8 mouse cellular contexts compared by ENCODE assay signal in genomic region chr12:69682065-69682787, GRCm38 (mm10). TPM values are rescaled to one million over a fixed set of nuclear protein-coding genes. Genes with fewer than 3 reads are reported as not detected.
A peak's percentile ranks its signal among the peaks of the same experiment; 100 is the strongest.
DNase-seq lines count a peak whose midpoint lies in the region; ATAC-seq and TF ChIP-seq lines count a peak whose summit lies in the region.

No protein-coding gene starts in this region.

- H3K4me2 ChIP-seq in intestine, postnatal 0 days (replicated peaks; ENCODE audit: low read depth), result peak overlapping the region; percentile 63
- H3K4me2 ChIP-seq in limb, embryonic 11.5 days (ENCODE audit: low read depth, severe bottlenecking), result peak overlapping the region; percentile 82
- peak overlapping the region; percentile 72 for H3K4me2 ChIP-seq in midbrain, embryonic 13.5 days (replicated peaks)

- H3K36me3 ChIP-seq in intestine, postnatal 0 days (ENCODE audit: control insufficient read depth, insufficient read depth), result no peaks in the 10 kb centered on the region
- H3K36me3 ChIP-seq in limb, embryonic 11.5 days (ENCODE audit: control insufficient read depth, insufficient read depth, low read length), result no peaks in the 10 kb centered on the region
- H3K36me3 ChIP-seq in midbrain, embryonic 13.5 days, result no peaks in the 10 kb centered on the region

- H3K9ac ChIP-seq in intestine, postnatal 0 days (ENCODE audit: low read depth, low read length), result peak overlapping the region; percentile 91
- H3K9ac ChIP-seq in limb, embryonic 11.5 days (ENCODE audit: low read length), result peak overlapping the region; percentile 97
- H3K9ac ChIP-seq in midbrain, embryonic 13.5 days (replicated peaks), result peak overlapping the region; percentile 95

- H3K4me3 ChIP-seq in intestine, postnatal 0 days (ENCODE audit: low read depth, low read length), result peak overlapping the region; percentile 79
- peak overlapping the region; percentile 89 for H3K4me3 ChIP-seq in limb, embryonic 11.5 days (ENCODE audit: low read depth, low read length)
- peak overlapping the region; percentile 94 for H3K4me3 ChIP-seq in midbrain, embryonic 13.5 days (replicated peaks)

- under 1% methylated on average over 49 of the region's 54 CpGs for WGBS in intestine, postnatal 0 days
- under 1% methylated on average over 37 of the region's 54 CpGs for WGBS in limb, embryonic 11.5 days
- WGBS in midbrain, embryonic 13.5 days, result 2% methylated on average over 31 of the region's 54 CpGs

- H3K9me3 ChIP-seq in intestine, postnatal 0 days (ENCODE audit: control insufficient read depth), result no peaks in the 10 kb centered on the region
- H3K9me3 ChIP-seq in limb, embryonic 11.5 days (ENCODE audit: control insufficient read depth, low read length), result no peaks in the 10 kb centered on the region
- H3K9me3 ChIP-seq in midbrain, embryonic 13.5 days, result no peaks in the 10 kb centered on the region

- H3K4me1 ChIP-seq in intestine, postnatal 0 days (replicated peaks; ENCODE audit: control insufficient read depth, insufficient read depth, low read length), result no peaks in the 10 kb centered on the region
- H3K4me1 ChIP-seq in limb, embryonic 11.5 days (ENCODE audit: control insufficient read depth, insufficient read depth, low read length), result peaks cover 4% of the 10 kb centered on the region; the same call in 1 of the 2 replicates
- peaks cover 10% of the 10 kb centered on the region for H3K4me1 ChIP-seq in midbrain, embryonic 13.5 days (replicated peaks)

- H3K27me3 ChIP-seq in intestine, postnatal 0 days (replicated peaks; ENCODE audit: control insufficient read depth, insufficient read depth, low read length), result no peaks in the 10 kb centered on the region
- H3K27me3 ChIP-seq in limb, embryonic 11.5 days (ENCODE audit: control insufficient read depth, insufficient read depth, low read length), result no peaks in the 10 kb centered on the region
- H3K27me3 ChIP-seq in midbrain, embryonic 13.5 days, result no peaks in the 10 kb centered on the region

- peak; percentile 74 for DNase-seq in layer of hippocampus, adult 11-12 months (ENCODE audit: low spot score)
- DNase-seq in layer of hippocampus, adult 9-10 months (ENCODE audit: low spot score), result no peak
- peak; percentile 86 for DNase-seq in embryo, embryonic 9.5 days (ENCODE audit: extremely low spot score)
- peak; percentile 78 to 87 for DNase-seq in gastrocnemius, postnatal 4 days (ENCODE audit: low spot score in 2 of 2)
- DNase-seq in limb, embryonic 11.5 days (ENCODE audit: low spot score), result peak; percentile 88
- peak; percentile 76 for DNase-seq in spleen, adult 12 weeks (ENCODE audit: low spot score)

- TF ChIP-seq CTCF in intestine, postnatal 0 days (IDR thresholded peaks at IDR 0.05; ENCODE audit: low read depth), result peak; percentile 34

- ATAC-seq in intestine, postnatal 0 days, result peak; percentile 89
- ATAC-seq in limb, embryonic 11.5 days (ENCODE audit: insufficient number of reproducible peaks, low FRiP score, low TSS enrichment, low read depth), result peak; percentile 81
- ATAC-seq in midbrain, embryonic 13.5 days, result peak; percentile 94

- peak overlapping the region; percentile 99 for H3K27ac ChIP-seq in intestine, postnatal 0 days (ENCODE audit: low read depth, low read length)
- peak overlapping the region; percentile 97 for H3K27ac ChIP-seq in limb, embryonic 11.5 days (replicated peaks; ENCODE audit: low read depth, low read length)
- H3K27ac ChIP-seq in midbrain, embryonic 13.5 days, result peak overlapping the region; percentile 98

RNA-seq across cellular contexts. Expression of gene Sos2, which starts 0.6 kb away (rescaled TPM):
- 10 to 100 TPM; 37.5 to 42.9 TPM for total RNA-seq in gastrocnemius, postnatal 4 days (2021)
- polyA plus RNA-seq in intestine, postnatal 0 days (2015; fragmentation: Nextera tagmentation; extraction: Ambion mirVana), result 9.4 and 10.1 TPM in 2 replicates
- polyA plus RNA-seq in limb, embryonic 11.5 days (2014; fragmentation: Nextera tagmentation; extraction: Ambion mirVana), result 10.5 and 11.1 TPM in 2 replicates
- 12.4 and 13.1 TPM in 2 replicates for polyA plus RNA-seq in midbrain, embryonic 13.5 days (2015; fragmentation: Nextera tagmentation; extraction: Ambion mirVana)

RNA-seq across cellular contexts. Expression of gene L2hgdh, which starts 42.4 kb away (rescaled TPM):
- total RNA-seq in gastrocnemius, postnatal 4 days (2021), result 10 to 100 TPM; 38.1 to 38.9 TPM
- polyA plus RNA-seq in intestine, postnatal 0 days (2015; fragmentation: Nextera tagmentation; extraction: Ambion mirVana), result 13.8 and 14.3 TPM in 2 replicates
- polyA plus RNA-seq in limb, embryonic 11.5 days (2014; fragmentation: Nextera tagmentation; extraction: Ambion mirVana), result 19.6 and 19.7 TPM in 2 replicates
- 9.7 and 10.7 TPM in 2 replicates for polyA plus RNA-seq in midbrain, embryonic 13.5 days (2015; fragmentation: Nextera tagmentation; extraction: Ambion mirVana)

RNA-seq across cellular contexts. Expression of gene Atp5s, which starts 42.5 kb away (rescaled TPM):
- total RNA-seq in gastrocnemius, postnatal 4 days (2021), result 10 to 100 TPM; 10.6 to 11.0 TPM
- 26.1 and 31.6 TPM in 2 replicates for polyA plus RNA-seq in intestine, postnatal 0 days (2015; fragmentation: Nextera tagmentation; extraction: Ambion mirVana)
- polyA plus RNA-seq in limb, embryonic 11.5 days (2014; fragmentation: Nextera tagmentation; extraction: Ambion mirVana), result 25.4 and 25.6 TPM in 2 replicates
- polyA plus RNA-seq in midbrain, embryonic 13.5 days (2015; fragmentation: Nextera tagmentation; extraction: Ambion mirVana), result 24.9 and 25.2 TPM in 2 replicates
